18 mouse cellular contexts compared by ENCODE assay signal in genomic region chr12:6046110-6046509, GRCm38 (mm10).
"Had no signal": no experiment of that assay in that cellular context is flagged by ENCODE, and none has a peak within 500 bp of the region (broad histone marks: within the 10 kb centered on the region; RNA-seq: fewer than 3 reads in every experiment).

No protein-coding gene starts in this region.

- H3K36me3 ChIP-seq: kidney, embryonic 15.5 days; limb, embryonic 10.5 days; limb, embryonic 13.5 days; liver, embryonic 12.5 days; liver, embryonic 15.5 days; lung, embryonic 15.5 days; midbrain, embryonic 10.5 days; midbrain, embryonic 13.5 days; stomach, embryonic 15.5 days had no signal

- H3K4me2 ChIP-seq: kidney, embryonic 15.5 days; limb, embryonic 13.5 days; liver, embryonic 12.5 days; liver, embryonic 15.5 days; lung, embryonic 15.5 days; midbrain, embryonic 13.5 days; stomach, embryonic 15.5 days had no signal

- H3K9me3 ChIP-seq: kidney, embryonic 15.5 days; limb, embryonic 10.5 days; limb, embryonic 13.5 days; liver, embryonic 12.5 days; liver, embryonic 15.5 days; lung, embryonic 15.5 days; megakaryocyte, embryonic 14.5 days; midbrain, embryonic 10.5 days; midbrain, embryonic 13.5 days; stomach, embryonic 15.5 days had no signal

- H3K27ac ChIP-seq: kidney, embryonic 15.5 days; limb, embryonic 10.5 days; limb, embryonic 13.5 days; liver, embryonic 12.5 days; liver, embryonic 15.5 days; lung, embryonic 15.5 days; midbrain, embryonic 10.5 days; stomach, embryonic 15.5 days had no signal

- H3K9ac ChIP-seq: kidney, embryonic 15.5 days; limb, embryonic 13.5 days; liver, embryonic 12.5 days; liver, embryonic 15.5 days; lung, embryonic 15.5 days; midbrain, embryonic 13.5 days; stomach, embryonic 15.5 days had no signal

- DNase-seq: kidney, adult 8-10 months; kidney, postnatal 10 days; kidney, postnatal 36 days; liver; lung, adult 18-20 months; lung, postnatal 10 days; lung, postnatal 36 days; thymus, postnatal 25 days had no signal

- H3K4me1 ChIP-seq: kidney, embryonic 15.5 days; limb, embryonic 10.5 days; limb, embryonic 13.5 days; liver, embryonic 12.5 days; liver, embryonic 15.5 days; lung, embryonic 15.5 days; megakaryocyte, embryonic 14.5 days; stomach, embryonic 15.5 days had no signal

- H3K4me3 ChIP-seq: kidney, embryonic 15.5 days; limb, embryonic 10.5 days; limb, embryonic 13.5 days; liver, embryonic 12.5 days; liver, embryonic 15.5 days; lung, embryonic 15.5 days; megakaryocyte, embryonic 14.5 days; midbrain, embryonic 10.5 days; midbrain, embryonic 13.5 days; stomach, embryonic 15.5 days had no signal

- H3K27me3 ChIP-seq: kidney, embryonic 15.5 days; limb, embryonic 13.5 days; liver, embryonic 12.5 days; liver, embryonic 15.5 days; lung, embryonic 15.5 days; megakaryocyte, embryonic 14.5 days; midbrain, embryonic 13.5 days; stomach, embryonic 15.5 days had no signal

- ATAC-seq: liver, embryonic 12.5 days had no signal
